Comparison of ENCODE assay signal across 7 mouse cellular contexts in the genomic region with DNA sequence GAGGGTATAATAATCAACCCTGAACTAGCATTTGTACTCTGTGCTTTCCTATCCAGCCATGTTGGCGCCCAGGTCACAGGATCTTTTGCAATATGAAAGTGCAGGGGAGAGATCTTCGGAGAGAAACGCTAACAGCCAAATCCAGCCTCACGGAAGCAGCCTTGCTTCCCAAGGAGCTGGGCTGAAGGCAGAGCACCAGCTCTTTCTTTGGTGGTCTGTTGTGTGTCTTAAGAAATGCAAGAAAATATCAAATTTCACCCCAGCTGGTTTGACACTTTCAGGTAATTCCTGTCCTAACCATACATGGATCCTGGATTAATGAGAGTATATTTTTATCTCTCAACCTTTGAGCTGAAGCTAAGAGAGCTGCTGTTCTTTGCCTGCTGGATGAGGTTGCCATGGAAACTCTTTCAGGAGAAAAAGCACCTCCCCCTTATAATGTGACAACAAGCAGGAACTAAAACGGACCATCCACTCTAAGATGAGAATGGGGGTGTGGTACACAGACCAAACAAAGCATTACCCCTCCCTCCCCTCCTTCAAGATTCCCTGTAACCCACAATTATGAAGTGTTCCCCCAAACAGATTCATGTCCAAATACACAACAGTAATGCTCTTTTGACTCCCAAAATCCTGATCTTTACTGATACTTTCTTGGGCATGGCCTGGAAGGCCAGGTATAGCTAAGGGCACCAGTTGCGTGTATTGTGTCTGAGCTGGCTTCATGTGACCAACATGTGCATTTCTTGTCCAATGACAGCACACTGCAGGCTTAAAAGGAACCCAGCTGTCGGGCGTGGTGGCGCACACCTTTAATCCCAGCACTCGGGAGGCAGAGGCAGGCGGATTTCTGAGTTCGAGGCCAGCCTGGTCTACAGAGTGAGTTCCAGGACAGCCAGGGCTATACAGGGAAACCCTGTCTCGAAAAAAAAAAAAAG. TPM values are rescaled to one million over a fixed set of nuclear protein-coding genes. Genes with fewer than 3 reads are reported as not detected.
A peak's percentile ranks its signal among the peaks of the same experiment; 100 is the strongest.
DNase-seq lines count a peak whose midpoint lies in the region; ATAC-seq and TF ChIP-seq lines count a peak whose summit lies in the region.

No protein-coding gene starts in this region.

- TF ChIP-seq POLR2A in limb, embryonic 14.5 days (IDR thresholded peaks at IDR 0.05; ENCODE audit: borderline replicate concordance, extremely low read depth, insufficient read depth, insufficient read length) = no peak

- no peaks in the 10 kb centered on the region for H3K36me3 ChIP-seq in kidney, postnatal 0 days (ENCODE audit: insufficient read depth, low read length)
- H3K36me3 ChIP-seq in limb, embryonic 14.5 days (ENCODE audit: control insufficient read depth, insufficient read depth, low read length) = no peaks in the 10 kb centered on the region

- H3K27me3 ChIP-seq in kidney, postnatal 0 days (ENCODE audit: insufficient read depth, low read length) = no peaks in the 10 kb centered on the region
- peaks cover 12% of the 10 kb centered on the region for H3K27me3 ChIP-seq in limb, embryonic 14.5 days (ENCODE audit: control insufficient read depth, insufficient read depth, low read length)

- H3K4me2 ChIP-seq in kidney, postnatal 0 days (ENCODE audit: low read length) = peak overlapping the region; percentile 66
- peak overlapping the region; percentile 68 for H3K4me2 ChIP-seq in limb, embryonic 14.5 days (replicated peaks; ENCODE audit: low read depth, low read length, severe bottlenecking)

- H3K9me3 ChIP-seq in kidney, postnatal 0 days (replicated peaks; ENCODE audit: low read length) = no peaks in the 10 kb centered on the region
- H3K9me3 ChIP-seq in limb, embryonic 14.5 days (ENCODE audit: control insufficient read depth, low read length) = no peaks in the 10 kb centered on the region

- WGBS in kidney, postnatal 0 days = 58% methylated on average over 13 of the region's 13 CpGs
- 53% methylated on average over 13 of the region's 13 CpGs for WGBS in limb, embryonic 14.5 days

- no peak overlapping the region for H3K27ac ChIP-seq in kidney, postnatal 0 days
- H3K27ac ChIP-seq in limb, embryonic 14.5 days (replicated peaks; ENCODE audit: low read depth, low read length) = no peak overlapping the region

- no peak for TF ChIP-seq CTCF in kidney, postnatal 0 days (IDR thresholded peaks at IDR 0.05; ENCODE audit: low read depth)

- ATAC-seq in frontal cortex, adult (ENCODE audit: low TSS enrichment) = peak; percentile 80
- no peak for ATAC-seq in kidney, postnatal 0 days (replicated peaks; ENCODE audit: low FRiP score, low read depth)
- ATAC-seq in limb, embryonic 14.5 days (ENCODE audit: low FRiP score, low read depth) = no peak

- H3K4me3 ChIP-seq in kidney, postnatal 0 days (replicated peaks; ENCODE audit: low read depth, low read length) = peak overlapping the region; percentile 37
- H3K4me3 ChIP-seq in limb, embryonic 14.5 days (replicated peaks; ENCODE audit: low read length) = peak overlapping the region; percentile 42

- DNase-seq in R1 (ENCODE audit: low read depth, low spot score) = peak; percentile 76
- peak; percentile 94 for DNase-seq in brain, adult 2 months (ENCODE audit: low read depth, low spot score)
- DNase-seq in kidney, postnatal 0 days (ENCODE audit: low spot score) = peak; percentile 20
- no peak for DNase-seq in limb, embryonic 14.5 days (ENCODE audit: low spot score)
- peak; percentile 36 for DNase-seq in retina, embryonic 14.5 days (ENCODE audit: low spot score)
- DNase-seq in gastrocnemius, adult 8-10 months (ENCODE audit: low spot score in 2 of 2) = no peak

- H3K4me1 ChIP-seq in kidney, postnatal 0 days (replicated peaks; ENCODE audit: insufficient read depth, low read length) = no peaks in the 10 kb centered on the region
- H3K4me1 ChIP-seq in limb, embryonic 14.5 days (ENCODE audit: control insufficient read depth, insufficient read depth, low read length) = peaks cover 6% of the 10 kb centered on the region; the same call in 1 of the 2 replicates

- H3K9ac ChIP-seq in kidney, postnatal 0 days (ENCODE audit: low read depth, low read length) = peak overlapping the region; percentile 33; the same call in 1 of the 2 replicates
- H3K9ac ChIP-seq in limb, embryonic 14.5 days (ENCODE audit: low read depth, low read length, severe bottlenecking) = peak overlapping the region; percentile 40; the same call in 1 of the 2 replicates

RNA-seq across cellular contexts. Expression of gene Scn3b, which starts 26.8 kb away (rescaled TPM):
- 0.31 and 0.32 TPM in 2 replicates for polyA plus RNA-seq in kidney, postnatal 0 days (2015; fragmentation: Nextera tagmentation; extraction: Ambion mirVana)
- polyA plus RNA-seq in limb, embryonic 14.5 days (2012; rRNA removed) = 11.6 and 14.6 TPM in 2 replicates
- 9.3 and 15.8 TPM in 2 replicates for polyA plus RNA-seq in limb, embryonic 14.5 days (2014; fragmentation: Nextera tagmentation; extraction: Ambion mirVana)
- 1 to 10 TPM in 1 of 4 experiments, under 1 TPM in 3; 0.70 to 1.7 (median 0.97) TPM for total RNA-seq in gastrocnemius, adult 8-10 months (2022)

RNA-seq across cellular contexts. Expression of gene Zfp202, which starts 50.1 kb away (rescaled TPM):
- 3.9 and 4.3 TPM in 2 replicates for polyA plus RNA-seq in kidney, postnatal 0 days (2015; fragmentation: Nextera tagmentation; extraction: Ambion mirVana)
- 5.6 and 6.3 TPM in 2 replicates for polyA plus RNA-seq in limb, embryonic 14.5 days (2012; rRNA removed)
- 6.3 and 6.7 TPM in 2 replicates for polyA plus RNA-seq in limb, embryonic 14.5 days (2014; fragmentation: Nextera tagmentation; extraction: Ambion mirVana)
- 1 to 10 TPM; 1.6 to 2.1 (median 1.8) TPM for total RNA-seq in gastrocnemius, adult 8-10 months (2022)

Comparison
In these comparisons a context has a peak if more than half of its experiments do, and no peak if none do; other contexts are left out.
1. DNase-seq: peak in R1 (single experiment), brain, adult 2 months (single experiment), kidney, postnatal 0 days (single experiment) and retina, embryonic 14.5 days (single experiment); none in limb, embryonic 14.5 days (single experiment) and gastrocnemius, adult 8-10 months (0 of 2).